Mouse (Mus musculus) gastrocnemius, postnatal 10 days (tissue): ENCODE results near the gene Tdg. TPM values are rescaled to one million over a fixed set of nuclear protein-coding genes. Genes with fewer than 3 reads are reported as not detected.
"Not testable (repeated sequence)": the region's sequence is repeated elsewhere in the genome, so short reads cannot be mapped to it uniquely, and the experiment has no call there.

ENCODE experiments used
- DNase-seq: peaks from one replicate; pipeline ENCODE4 v3.0.0; 2021; ENCODE audit warnings: mixed read lengths
- long read RNA-seq, 2 experiments: library from polyadenylated mRNA; stranded (forward); transcript quantifications; one replicate each; pipeline ENCODE4 v2.0.0; 2021
- total RNA-seq, 2 experiments: library from RNA; stranded (reverse); gene quantifications; 2 replicates each; pipeline ENCODE4 v1.2.3; 2021

The Tdg gene
- 10 to 100 TPM; 19.4 to 26.8 TPM for total RNA-seq
- long read RNA-seq, experiment 1, transcript Tdg-208 (10 exons, 3,502 nt), result major isoform, 41 of 57 reads
- long read RNA-seq, experiment 1, partial matches to known transcripts, result 2 of 57 reads
- long read RNA-seq, experiment 1, other reads (novel, unspliced or antisense), result 12 of 57 reads
- long read RNA-seq, experiment 2, transcript Tdg-208 (10 exons, 3,502 nt), result major isoform, 30 of 41 reads
- long read RNA-seq, experiment 2, partial matches to known transcripts, result 3 of 41 reads
- long read RNA-seq, experiment 2, other reads (novel, unspliced or antisense), result 4 of 41 reads

GRCm38 (mm10) chr10:82629586-82630255 lies at the start of gene Tdg:
Gene Tdg, plus strand, starts transcription at chr10:82629828.
- peak; percentile 87 for DNase-seq

- DNase-seq, result not testable (repeated sequence)
These were observed 40.0 kb upstream of the Tdg start for GRCm38 (mm10) chr10:82589673-82590072.

GRCm38 (mm10) chr10:82594421-82594820 lies 35.2 kb upstream of the Tdg start:
- not testable (repeated sequence) for DNase-seq

DNA sequence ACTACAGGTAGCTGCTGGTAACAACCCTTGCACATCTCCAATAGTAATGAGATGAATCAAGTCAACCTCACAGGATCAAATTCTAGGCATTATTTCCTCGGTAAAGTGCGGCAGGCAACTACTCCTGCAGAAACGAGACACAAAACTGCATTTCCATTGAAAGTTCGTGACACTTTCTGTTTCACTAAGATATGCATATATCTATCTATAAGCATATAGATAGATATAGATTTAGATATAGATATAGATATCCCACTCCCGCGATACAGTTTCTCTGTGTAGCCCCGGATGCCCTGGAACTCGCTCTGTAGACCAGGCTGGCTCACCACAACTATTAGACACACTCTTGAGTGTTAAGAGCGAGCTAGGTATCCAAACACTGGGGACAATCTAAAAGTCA lies 7.4 kb upstream of the Tdg start:
- DNase-seq, result no peak

DNA sequence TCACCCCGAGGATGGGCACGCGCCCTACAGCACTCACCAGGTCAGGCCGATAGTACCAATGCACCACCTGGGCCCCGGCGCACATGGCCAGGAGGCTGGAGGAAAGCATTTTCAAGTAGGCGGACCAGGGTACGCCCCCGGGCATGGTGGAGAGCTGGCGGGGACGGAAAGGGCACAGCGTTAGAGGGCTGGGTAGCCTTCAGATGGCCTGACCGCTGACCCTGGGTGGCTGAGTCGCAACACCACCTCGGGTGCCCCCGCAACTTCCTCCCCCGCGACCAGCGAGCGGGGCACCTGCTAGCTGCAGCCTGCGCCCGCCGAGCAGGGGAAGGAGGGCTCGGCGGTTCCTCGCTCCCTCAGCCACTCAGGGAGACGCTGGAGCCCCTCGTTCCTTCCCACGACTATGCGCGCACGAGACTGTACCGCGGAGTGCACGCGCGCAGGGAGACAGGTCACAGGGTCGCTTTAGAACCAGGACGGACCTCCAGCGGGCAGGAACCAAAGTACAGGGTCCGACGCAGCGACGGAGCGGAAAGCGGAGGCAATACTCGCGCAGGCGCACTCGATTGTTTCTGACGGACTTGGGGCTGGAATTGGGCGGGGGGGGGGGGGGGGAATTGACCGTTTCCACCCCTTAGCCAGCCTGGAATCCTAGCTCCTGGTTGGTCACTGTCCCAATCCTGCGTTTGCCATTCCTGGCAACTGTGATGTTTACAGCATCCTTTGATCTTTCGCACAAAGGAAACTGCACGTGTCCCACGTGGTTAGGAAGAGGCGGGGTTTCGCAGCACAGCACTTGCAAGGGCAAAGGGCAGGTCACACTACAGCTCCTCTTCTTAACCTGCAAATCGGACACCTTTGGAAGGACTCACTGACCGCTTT lies 6.7 kb upstream of the Tdg start, which contains the start of gene 1190007I07Rik:
Gene 1190007I07Rik, minus strand, starts transcription at position 558 of the 882 bp plus-strand sequence.
- peak; percentile 95 for DNase-seq

GRCm38 (mm10) chr10:82623553-82623932 lies 6.1 kb upstream of the Tdg start:
- not testable (repeated sequence) for DNase-seq

DNA sequence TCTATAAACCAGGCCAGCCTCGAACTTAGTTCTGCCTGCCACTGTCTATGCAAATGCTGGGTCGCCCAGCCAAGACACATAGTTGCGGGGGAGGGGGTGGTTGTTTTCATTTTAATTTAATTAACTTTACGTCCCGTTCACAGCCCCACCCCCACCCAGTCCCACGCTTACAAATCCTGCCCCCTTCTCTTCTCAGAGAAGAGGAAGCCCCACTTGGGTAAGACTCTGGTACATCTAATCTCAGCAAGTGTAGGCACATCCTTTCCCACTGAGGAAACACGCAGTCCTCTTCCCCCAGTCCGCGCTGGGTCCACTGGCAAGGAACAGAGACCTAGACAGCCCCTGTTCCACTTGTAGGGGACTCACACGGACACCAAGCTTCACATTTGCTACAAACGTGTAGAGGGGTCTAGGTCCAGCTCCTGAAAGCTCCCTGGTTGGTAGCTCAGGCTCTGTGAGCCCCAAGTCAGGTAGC lies 480 bp upstream of the Tdg start:
- no peak for DNase-seq

DNA sequence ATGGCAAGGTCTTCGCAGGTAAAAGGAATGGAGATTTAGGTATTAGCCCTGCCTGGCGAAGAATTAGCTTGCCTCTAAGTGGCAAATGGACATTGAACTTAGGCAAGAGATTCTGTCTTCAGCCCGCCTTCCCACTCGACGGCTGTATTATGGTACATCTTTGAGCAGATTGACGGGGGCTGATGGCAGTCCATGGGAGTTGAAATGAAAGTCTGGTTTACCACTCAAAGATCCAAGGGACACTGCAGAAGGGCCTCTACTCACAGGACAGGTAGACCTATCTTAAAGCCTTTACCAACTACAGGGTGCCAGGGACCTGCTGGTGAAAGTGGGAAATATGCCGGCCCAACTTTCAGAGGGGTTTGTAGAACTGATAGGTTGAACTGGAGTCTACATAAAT lies 869 bp downstream of the Tdg start:
- DNase-seq, result no peak

GRCm38 (mm10) chr10:82631133-82631532 lies 1.5 kb downstream of the Tdg start:
- no peak for DNase-seq

- DNase-seq, result no peak
These were observed 3.1 kb downstream of the Tdg start for GRCm38 (mm10) chr10:82632496-82633280.

- no peak for DNase-seq
These were observed 4.7 kb downstream of the Tdg start for GRCm38 (mm10) chr10:82634348-82634747.

DNA sequence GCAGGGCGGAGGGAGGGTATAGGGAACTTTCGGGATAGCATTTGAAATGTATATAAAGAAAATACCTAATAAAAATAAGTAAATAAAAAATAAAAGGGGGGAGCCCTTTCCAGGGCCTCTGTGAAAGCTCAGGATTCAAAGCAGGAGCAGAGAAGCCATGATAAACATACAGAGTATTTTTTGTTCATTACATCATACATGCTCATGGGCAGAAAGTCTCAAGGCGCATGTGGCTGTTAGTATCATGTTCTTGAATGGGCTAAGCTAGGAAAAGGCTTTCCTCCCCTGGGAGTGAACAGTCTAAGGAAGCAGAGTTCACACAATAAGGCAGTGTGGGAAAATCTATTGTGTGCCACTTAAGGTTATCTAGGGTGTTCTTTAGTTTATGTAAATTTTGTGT lies 6.7 kb downstream of the Tdg start:
- no peak for DNase-seq

DNA sequence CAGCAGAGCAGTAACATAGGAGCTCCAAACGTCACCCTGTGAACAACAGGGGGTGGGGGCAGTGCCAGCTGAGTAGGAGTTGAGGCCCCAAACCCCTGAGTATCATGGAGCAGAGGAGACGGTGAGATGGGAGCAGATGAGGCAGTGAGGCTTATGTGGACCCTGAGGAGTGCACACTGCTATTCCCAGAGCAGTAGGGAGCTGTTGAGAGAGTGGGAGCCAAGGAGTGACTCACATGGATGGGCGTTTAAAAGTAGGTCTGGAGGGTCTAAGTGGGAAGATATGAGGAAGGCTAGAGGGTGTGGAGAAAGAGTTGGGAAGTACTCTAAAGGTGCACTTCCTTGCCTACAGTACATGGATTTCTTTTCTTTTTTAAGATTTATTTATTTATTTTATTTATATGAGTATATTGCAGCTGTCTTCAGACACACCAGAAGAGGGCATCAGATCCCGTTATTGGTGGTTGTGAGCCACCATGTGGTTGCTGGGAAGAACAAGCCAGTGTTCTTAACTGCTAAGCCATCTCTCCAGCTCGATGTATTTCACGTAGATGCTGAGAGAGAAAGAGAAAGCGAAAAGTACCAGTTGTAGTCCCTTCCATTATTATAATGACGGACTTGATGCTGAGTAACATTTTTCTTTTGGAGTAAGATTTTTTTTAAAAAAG lies 9.5 kb downstream of the Tdg start:
- no peak for DNase-seq

- no peak for DNase-seq
These were observed 11.9 kb downstream of the Tdg start for GRCm38 (mm10) chr10:82641481-82641880.

DNA sequence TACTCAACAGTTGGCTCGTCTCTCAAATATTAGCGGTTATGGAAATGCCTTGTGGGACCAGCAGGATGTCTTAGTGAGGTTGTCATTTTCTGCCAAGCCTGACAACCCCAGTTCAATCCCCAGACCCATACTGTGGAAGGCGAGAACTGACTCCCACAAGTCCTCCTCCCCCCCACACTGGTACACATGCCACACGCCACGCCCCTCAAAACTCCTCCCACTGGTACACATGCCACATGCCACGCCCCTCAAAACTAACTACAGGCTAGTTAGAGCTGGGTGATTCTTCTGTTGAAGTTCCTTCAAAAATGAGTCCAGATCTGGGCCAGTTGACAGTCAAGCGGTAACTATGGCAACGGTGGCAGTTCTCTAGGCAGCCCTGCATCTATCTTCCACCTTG lies 16.5 kb downstream of the Tdg start:
- no peak for DNase-seq

GRCm38 (mm10) chr10:82647205-82647811 lies 17.7 kb downstream of the Tdg start:
- DNase-seq, result no peak

DNA sequence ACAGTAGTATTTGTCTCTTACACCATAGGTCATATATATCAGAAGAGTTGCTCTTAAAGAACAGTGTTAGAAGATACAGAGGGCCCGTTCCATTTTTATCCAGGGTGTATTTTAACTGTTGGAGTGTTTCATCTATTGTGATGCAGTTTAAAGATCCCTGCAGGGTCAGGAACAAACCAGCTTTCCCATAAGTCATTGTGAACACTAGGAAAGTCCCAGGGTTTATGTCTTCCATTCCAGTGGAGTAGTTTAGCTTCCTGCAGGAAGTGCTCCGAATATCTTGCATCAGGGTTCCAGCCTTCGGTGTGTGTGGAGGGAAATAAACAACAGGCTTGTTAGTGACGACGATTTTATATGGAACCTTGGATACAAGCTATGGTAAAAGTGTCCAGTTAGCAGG lies 21.6 kb downstream of the Tdg start:
- DNase-seq, result no peak

DNA sequence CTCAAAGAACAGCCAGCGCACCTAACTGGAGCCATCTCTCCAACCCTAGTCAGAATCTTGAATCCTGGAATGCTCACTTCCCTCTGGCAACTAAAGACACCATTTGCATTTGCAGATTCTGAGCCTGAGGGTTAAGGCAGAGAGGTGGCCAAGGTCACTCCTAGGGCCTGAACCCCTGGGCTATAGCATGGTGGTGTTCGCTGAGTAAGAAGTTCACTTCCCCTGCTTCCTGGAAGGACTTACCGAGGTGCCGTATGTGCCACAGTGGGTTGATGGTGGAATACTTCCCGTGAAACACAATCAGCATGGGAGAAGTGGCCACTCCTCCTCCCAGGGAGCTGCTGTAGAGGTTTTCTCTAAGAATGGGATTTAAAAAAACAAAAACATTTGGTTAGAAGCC lies 23.0 kb downstream of the Tdg start:
- DNase-seq, result no peak

DNA sequence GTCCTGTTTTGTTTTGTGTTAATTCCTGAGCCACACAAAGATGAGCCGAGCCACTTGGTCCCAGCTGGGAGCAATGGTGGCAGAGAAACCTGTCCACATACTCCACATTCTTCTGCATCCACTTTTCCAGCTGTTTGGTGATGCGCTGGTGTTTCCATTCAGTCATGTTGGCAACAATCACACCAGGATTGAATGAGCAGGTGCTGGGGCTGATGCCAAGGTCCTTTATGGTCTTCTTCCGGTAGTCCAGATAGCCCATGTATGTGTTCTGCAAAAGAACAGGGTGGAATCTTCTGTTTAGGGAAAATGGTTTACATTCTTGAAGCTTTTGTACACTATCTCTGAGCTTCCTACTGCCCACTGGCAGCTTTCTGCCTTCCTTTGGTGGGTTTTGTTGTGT lies 25.0 kb downstream of the Tdg start:
- DNase-seq, result peak; percentile 29

- DNase-seq, result no peak
These were observed 32.2 kb downstream of the Tdg start for GRCm38 (mm10) chr10:82661820-82662219.
